Mouse (Mus musculus): ENCODE results near the gene Cacna1e.

Gene Cacna1e

GRCm38 (mm10) chr1:154887546-154887945 lies 3.2 kb upstream of the Cacna1e start:
- Histone ChIP-seq H3K4me3 (replicated peaks; ENCODE audit: low read length) (no peak overlapping the region), H3K4me1 (replicated peaks; ENCODE audit: low read depth, low read length) (peaks cover 18% of the 10 kb centered on the region), H3K9me3 (ENCODE audit: low read length) (peaks cover 11% of the 10 kb centered on the region), H3K27me3 (ENCODE audit: insufficient read depth, low read length) (peaks cover 43% of the 10 kb centered on the region), H3K36me3 (ENCODE audit: insufficient read depth, low read length) (no peaks in the 10 kb centered on the region)
- TF ChIP-seq POU5F1 (IDR thresholded peaks at IDR 0.05; ENCODE audit: borderline replicate concordance, low read length) (no peak), CTCF (conservative IDR thresholded peaks at IDR 0.05; ENCODE audit: low read length) (no peak), NANOG (IDR thresholded peaks at IDR 0.05; ENCODE audit: borderline replicate concordance, low read length) (no peak)

DNA sequence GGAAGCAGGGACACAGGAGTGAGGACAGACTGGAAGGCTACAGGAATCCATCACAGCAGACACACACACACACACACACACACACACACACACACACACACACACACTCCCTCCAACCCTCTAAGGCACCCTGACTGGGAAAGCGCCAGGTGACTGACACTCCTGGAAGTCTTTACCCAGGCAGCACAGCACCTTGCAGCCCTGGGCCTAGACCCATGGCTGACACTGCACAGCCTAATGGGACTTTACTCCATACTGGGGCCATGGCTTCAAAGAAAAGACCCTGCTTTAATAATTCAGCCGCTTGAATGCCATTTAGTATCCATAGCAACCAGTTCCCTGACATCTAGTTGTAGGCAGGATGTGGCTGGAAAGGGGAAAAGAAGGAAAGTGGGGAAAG lies 2.3 kb upstream of the Cacna1e start:
- no peak overlapping the region for H3K4me3 ChIP-seq (replicated peaks; ENCODE audit: low read length)
- H3K27me3 ChIP-seq (ENCODE audit: insufficient read depth, low read length), result peaks cover 50% of the 10 kb centered on the region
- TF ChIP-seq NANOG (IDR thresholded peaks at IDR 0.05; ENCODE audit: borderline replicate concordance, low read length), result no peak
- H3K4me1 ChIP-seq (replicated peaks; ENCODE audit: low read depth, low read length), result peaks cover 18% of the 10 kb centered on the region
- H3K36me3 ChIP-seq (ENCODE audit: insufficient read depth, low read length), result no peaks in the 10 kb centered on the region
- H3K9me3 ChIP-seq (ENCODE audit: low read length), result peaks cover 6% of the 10 kb centered on the region

DNA sequence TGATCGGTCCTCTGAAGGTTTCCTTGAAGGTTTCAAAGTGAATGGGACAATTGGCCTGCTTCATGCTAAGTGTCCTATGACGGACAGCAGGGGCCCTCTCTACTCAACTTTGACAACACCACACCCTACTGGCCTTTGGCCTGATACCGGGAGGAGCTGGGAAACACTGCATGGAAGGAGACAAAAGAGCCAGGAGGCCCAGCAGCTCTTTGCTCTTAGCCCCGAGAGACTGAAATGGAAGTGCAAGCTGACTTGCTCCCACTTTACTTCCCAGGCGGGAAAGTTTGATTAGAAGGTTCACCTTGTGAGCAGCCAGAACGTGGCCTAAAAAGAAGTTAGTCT lies 877 bp upstream of the Cacna1e start:
- Histone ChIP-seq H3K9me3 (ENCODE audit: low read length) (peaks cover 6% of the 10 kb centered on the region), H3K36me3 (ENCODE audit: insufficient read depth, low read length) (no peaks in the 10 kb centered on the region), H3K4me3 (replicated peaks; ENCODE audit: low read length) (0 out of 2 replicates have a peak overlapping the region, but pooled peaks have one; percentile 51), H3K27me3 (ENCODE audit: insufficient read depth, low read length) (peaks cover 55% of the 10 kb centered on the region), H3K4me1 (replicated peaks; ENCODE audit: low read depth, low read length) (peaks cover 18% of the 10 kb centered on the region)
- no peak for TF ChIP-seq POU5F1 (IDR thresholded peaks at IDR 0.05; ENCODE audit: borderline replicate concordance, low read length)
- no peak for TF ChIP-seq NANOG (IDR thresholded peaks at IDR 0.05; ENCODE audit: borderline replicate concordance, low read length)
- TF ChIP-seq CTCF (conservative IDR thresholded peaks at IDR 0.05; ENCODE audit: low read length), result no peak

GRCm38 (mm10) chr1:154883596-154884191 lies 607 bp downstream of the Cacna1e start:
- peaks cover 18% of the 10 kb centered on the region for H3K4me1 ChIP-seq (replicated peaks; ENCODE audit: low read depth, low read length)
- peak overlapping the region; percentile 51 for H3K4me3 ChIP-seq (replicated peaks; ENCODE audit: low read length)
- no peaks in the 10 kb centered on the region for H3K36me3 ChIP-seq (ENCODE audit: insufficient read depth, low read length)
- no peak for TF ChIP-seq CTCF (conservative IDR thresholded peaks at IDR 0.05; ENCODE audit: low read length)
- no peak for TF ChIP-seq NANOG (IDR thresholded peaks at IDR 0.05; ENCODE audit: borderline replicate concordance, low read length)
- TF ChIP-seq POU5F1 (IDR thresholded peaks at IDR 0.05; ENCODE audit: borderline replicate concordance, low read length), result no peak
- peaks cover 6% of the 10 kb centered on the region for H3K9me3 ChIP-seq (ENCODE audit: low read length)
- peaks cover 55% of the 10 kb centered on the region for H3K27me3 ChIP-seq (ENCODE audit: insufficient read depth, low read length)

DNA sequence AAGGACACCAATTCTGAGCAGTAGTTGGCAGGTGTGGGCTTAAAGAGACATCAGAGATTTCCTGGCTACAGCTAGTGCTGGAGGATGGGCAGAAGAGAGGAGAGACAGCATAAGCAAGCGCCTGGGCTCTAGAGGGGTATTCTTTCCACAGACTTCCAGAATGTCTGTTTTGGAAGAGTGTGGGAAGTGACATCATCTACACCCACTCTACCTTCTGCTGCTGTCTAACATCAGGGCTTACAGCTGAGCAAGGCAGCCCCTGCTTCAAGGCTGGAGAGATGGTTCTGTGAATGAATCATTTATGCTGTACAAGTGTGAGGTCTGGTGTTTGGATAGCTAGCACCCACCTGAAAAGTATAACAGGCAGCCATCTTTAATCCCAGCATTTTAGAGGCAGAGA lies 18.3 kb downstream of the Cacna1e start:
- no peaks in the 10 kb centered on the region for H3K36me3 ChIP-seq (ENCODE audit: insufficient read depth, low read length)
- no peaks in the 10 kb centered on the region for H3K27me3 ChIP-seq (ENCODE audit: insufficient read depth, low read length)
- H3K9me3 ChIP-seq (ENCODE audit: low read length), result no peaks in the 10 kb centered on the region
- H3K4me1 ChIP-seq (replicated peaks; ENCODE audit: low read depth, low read length), result no peaks in the 10 kb centered on the region
- no peak overlapping the region for H3K4me3 ChIP-seq (replicated peaks; ENCODE audit: low read length)
- TF ChIP-seq CTCF (conservative IDR thresholded peaks at IDR 0.05; ENCODE audit: low read length) (no peak), POU5F1 (IDR thresholded peaks at IDR 0.05; ENCODE audit: borderline replicate concordance, low read length) (no peak), NANOG (IDR thresholded peaks at IDR 0.05; ENCODE audit: borderline replicate concordance, low read length) (no peak)

DNA sequence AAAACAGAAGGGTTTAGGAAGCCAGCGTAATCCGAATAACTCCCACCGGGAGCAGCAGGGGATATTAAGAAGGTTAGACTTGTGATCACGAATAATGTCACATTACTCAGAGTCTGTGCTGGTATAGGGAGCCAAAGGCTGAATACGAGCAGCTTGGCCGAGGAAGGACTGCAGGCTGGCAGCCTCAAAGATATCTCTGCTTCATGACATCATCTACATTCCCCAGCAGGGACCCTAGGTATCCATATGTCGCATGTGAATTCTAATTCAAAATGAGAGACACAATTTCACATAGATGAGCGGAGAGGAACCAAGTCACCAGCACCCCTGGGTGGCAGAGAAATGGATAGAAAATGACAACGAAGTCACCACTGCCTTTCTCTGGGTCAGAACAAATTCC lies 22.9 kb downstream of the Cacna1e start:
- Histone ChIP-seq H3K4me1 (replicated peaks; ENCODE audit: low read depth, low read length) (no peaks in the 10 kb centered on the region), H3K27me3 (ENCODE audit: insufficient read depth, low read length) (no peaks in the 10 kb centered on the region), H3K9me3 (ENCODE audit: low read length) (no peaks in the 10 kb centered on the region), H3K36me3 (ENCODE audit: insufficient read depth, low read length) (no peaks in the 10 kb centered on the region), H3K4me3 (replicated peaks; ENCODE audit: low read length) (no peak overlapping the region)
- TF ChIP-seq CTCF (conservative IDR thresholded peaks at IDR 0.05; ENCODE audit: low read length) (no peak), NANOG (IDR thresholded peaks at IDR 0.05; ENCODE audit: borderline replicate concordance, low read length) (no peak), POU5F1 (IDR thresholded peaks at IDR 0.05; ENCODE audit: borderline replicate concordance, low read length) (no peak)

GRCm38 (mm10) chr1:154854564-154854963 lies 29.7 kb downstream of the Cacna1e start:
- no peaks in the 10 kb centered on the region for H3K9me3 ChIP-seq (ENCODE audit: low read length)
- H3K4me3 ChIP-seq (replicated peaks; ENCODE audit: low read length), result no peak overlapping the region
- TF ChIP-seq CTCF (conservative IDR thresholded peaks at IDR 0.05; ENCODE audit: low read length), result no peak
- no peak for TF ChIP-seq POU5F1 (IDR thresholded peaks at IDR 0.05; ENCODE audit: borderline replicate concordance, low read length)
- TF ChIP-seq NANOG (IDR thresholded peaks at IDR 0.05; ENCODE audit: borderline replicate concordance, low read length), result no peak
- H3K27me3 ChIP-seq (ENCODE audit: insufficient read depth, low read length), result no peaks in the 10 kb centered on the region
- H3K4me1 ChIP-seq (replicated peaks; ENCODE audit: low read depth, low read length), result no peaks in the 10 kb centered on the region
- H3K36me3 ChIP-seq (ENCODE audit: insufficient read depth, low read length), result no peaks in the 10 kb centered on the region

GRCm38 (mm10) chr1:154850515-154851287 lies 33.6 kb downstream of the Cacna1e start:
- no peaks in the 10 kb centered on the region for H3K4me1 ChIP-seq (replicated peaks; ENCODE audit: low read depth, low read length)
- H3K9me3 ChIP-seq (ENCODE audit: low read length), result no peaks in the 10 kb centered on the region
- H3K36me3 ChIP-seq (ENCODE audit: insufficient read depth, low read length), result no peaks in the 10 kb centered on the region
- no peaks in the 10 kb centered on the region for H3K27me3 ChIP-seq (ENCODE audit: insufficient read depth, low read length)
- TF ChIP-seq CTCF (conservative IDR thresholded peaks at IDR 0.05; ENCODE audit: low read length), result no peak
- TF ChIP-seq POU5F1 (IDR thresholded peaks at IDR 0.05; ENCODE audit: borderline replicate concordance, low read length), result no peak
- no peak for TF ChIP-seq NANOG (IDR thresholded peaks at IDR 0.05; ENCODE audit: borderline replicate concordance, low read length)
- H3K4me3 ChIP-seq (replicated peaks; ENCODE audit: low read length), result no peak overlapping the region
